Mouse (Mus musculus) liver, postnatal 0 days (tissue): Measurements from ENCODE around the gene Adam12. TPM values are rescaled to one million over a fixed set of nuclear protein-coding genes. Genes with fewer than 3 reads are reported as not detected.

Experiments used
- ATAC-seq: fragments of 200-750 bp; cut with Nextera tagmentation; 2 replicates; pipeline ENCODE4 v1.8.0; 2017; ENCODE audit warnings: mild to moderate bottlenecking, moderate library complexity
- DNase-seq: peaks from one replicate; pipeline ENCODE4 v3.0.0-alpha.2; 2016
- H3K27ac ChIP-seq: fragments of 300-500 bp; sonication (generic); 2 replicates; pipeline ENCODE4 v1.5.1; 2014; ENCODE audit warnings: antibody characterized with exemption, moderate library complexity, mild to moderate bottlenecking, low read depth
- H3K27me3 ChIP-seq: fragments of 300-500 bp; sonication (generic); 2 replicates; pipeline ENCODE4 v1.6.1; 2014; ENCODE audit warnings: low read length, control low read depth, mixed read lengths; ENCODE audit not compliant: insufficient read depth
- H3K36me3 ChIP-seq: fragments of 300-500 bp; sonication (generic); replicated peaks from 2 replicates; pipeline ENCODE4 v1.6.1; 2014; ENCODE audit warnings: mild to moderate bottlenecking, control low read depth, low read length, moderate library complexity, mixed read lengths; ENCODE audit not compliant: insufficient read depth
- H3K4me1 ChIP-seq: fragments of 300-500 bp; sonication (generic); 2 replicates; pipeline ENCODE4 v1.6.1; 2014; ENCODE audit warnings: antibody characterized with exemption, mild to moderate bottlenecking, control low read depth; ENCODE audit not compliant: insufficient read depth
- H3K4me2 ChIP-seq: fragments of 300-500 bp; sonication (generic); 2 replicates; pipeline ENCODE4 v1.6.1; 2014; ENCODE audit warnings: low read depth, mild to moderate bottlenecking, low read length, moderate library complexity, mixed read lengths
- H3K4me3 ChIP-seq: fragments of 300-500 bp; sonication (generic); 2 replicates; pipeline ENCODE4 v1.5.1; 2014; ENCODE audit warnings: low read depth, low read length
- H3K9ac ChIP-seq: fragments of 300-500 bp; sonication (generic); replicated peaks from 2 replicates; pipeline ENCODE4 v1.6.1; 2014; ENCODE audit warnings: mild to moderate bottlenecking, moderate library complexity
- H3K9me3 ChIP-seq: fragments of 300-500 bp; sonication (generic); 2 replicates; pipeline ENCODE4 v1.6.1; 2016; ENCODE audit warnings: mild to moderate bottlenecking, control low read depth, low read length, mixed read lengths
- CTCF ChIP-seq: sonication (generic); IDR thresholded peaks from 2 replicates; pipeline ENCODE4 v1.5.1; 2016; ENCODE audit warnings: antibody characterized with exemption, low read depth
- EP300 ChIP-seq: IDR thresholded peaks from 2 replicates; pipeline ENCODE4 v1.6.1; 2016; ENCODE audit warnings: antibody characterized with exemption, low read depth, mild to moderate bottlenecking
- WGBS: fragments of 180-500 bp; shearing (Covaris S2); extraction: QIAGEN DNeasy Blood & Tissue Kit; methylation state at CpG from one replicate; pipeline ENCODE4 v1.1.7; 2014; ENCODE audit not compliant: insufficient replicate concordance; 5-methylcytosine and 5-hydroxymethylcytosine counted together
- polyA plus RNA-seq: library from polyadenylated mRNA; unstranded; fragments of >200 nt; fragmentation: Nextera tagmentation; extraction: Ambion mirVana; gene quantifications from 2 replicates; pipeline ENCODE4 v1.2.1, GENCODE M21; 2015

The Adam12 gene
- polyA plus RNA-seq, 1 experiment from 2014 or later: 0.93 TPM

GRCm38 (mm10) chr7:134007942-134008361 is 224.0 kb downstream of the Adam12 start:
- no peak overlapping the region for H3K27ac ChIP-seq
- no peak for TF ChIP-seq CTCF
- TF ChIP-seq EP300: no peak
- H3K9me3 ChIP-seq: no peaks in the 10 kb centered on the region
- no peak overlapping the region for H3K9ac ChIP-seq
- no peaks in the 10 kb centered on the region for H3K27me3 ChIP-seq
- H3K36me3 ChIP-seq: no peaks in the 10 kb centered on the region
- DNase-seq (no peak), ATAC-seq (no peak)
- no peak overlapping the region for H3K4me2 ChIP-seq
- 72% methylated on average over 3 of the region's 3 CpGs for WGBS
- no peaks in the 10 kb centered on the region for H3K4me1 ChIP-seq
- H3K4me3 ChIP-seq: no peak overlapping the region

GRCm38 (mm10) chr7:134001581-134001980 is 230.4 kb downstream of the Adam12 start:
- H3K9me3 ChIP-seq: no peaks in the 10 kb centered on the region
- H3K27ac ChIP-seq: no peak overlapping the region
- no peaks in the 10 kb centered on the region for H3K36me3 ChIP-seq
- no peak overlapping the region for H3K4me2 ChIP-seq
- DNase-seq (no peak), ATAC-seq (no peak)
- no peak overlapping the region for H3K9ac ChIP-seq
- whole genome bisulfite sequencing: 77% methylated on average over 4 of the region's 4 CpGs
- no peak overlapping the region for H3K4me3 ChIP-seq
- TF ChIP-seq CTCF: no peak
- no peak for TF ChIP-seq EP300
- no peaks in the 10 kb centered on the region for H3K4me1 ChIP-seq
- H3K27me3 ChIP-seq: no peaks in the 10 kb centered on the region

GRCm38 (mm10) chr7:133990930-133991329 is 241.0 kb downstream of the Adam12 start:
- H3K36me3 ChIP-seq: no peaks in the 10 kb centered on the region
- no peak overlapping the region for H3K4me2 ChIP-seq
- H3K9ac ChIP-seq: no peak overlapping the region
- ATAC-seq (no peak), DNase-seq (no peak)
- no peaks in the 10 kb centered on the region for H3K27me3 ChIP-seq
- no peaks in the 10 kb centered on the region for H3K4me1 ChIP-seq
- no peak overlapping the region for H3K4me3 ChIP-seq
- TF ChIP-seq EP300: no peak
- no peak for TF ChIP-seq CTCF
- H3K27ac ChIP-seq: no peak overlapping the region
- no peaks in the 10 kb centered on the region for H3K9me3 ChIP-seq

- Histone ChIP-seq H3K9me3 (no peaks in the 10 kb centered on the region), H3K9ac (no peak overlapping the region), H3K4me3 (no peak overlapping the region), H3K27ac (no peak overlapping the region), H3K27me3 (no peaks in the 10 kb centered on the region), H3K4me2 (no peak overlapping the region), H3K36me3 (no peaks in the 10 kb centered on the region), H3K4me1 (no peaks in the 10 kb centered on the region)
- no peak for DNase-seq
- WGBS: 70% methylated on average over 5 of the region's 5 CpGs
- TF ChIP-seq EP300: no peak
- no peak for TF ChIP-seq CTCF
- no peak for ATAC-seq
Observed at GRCm38 (mm10) chr7:133988356-133988755, 243.6 kb downstream of the Adam12 start.

DNA sequence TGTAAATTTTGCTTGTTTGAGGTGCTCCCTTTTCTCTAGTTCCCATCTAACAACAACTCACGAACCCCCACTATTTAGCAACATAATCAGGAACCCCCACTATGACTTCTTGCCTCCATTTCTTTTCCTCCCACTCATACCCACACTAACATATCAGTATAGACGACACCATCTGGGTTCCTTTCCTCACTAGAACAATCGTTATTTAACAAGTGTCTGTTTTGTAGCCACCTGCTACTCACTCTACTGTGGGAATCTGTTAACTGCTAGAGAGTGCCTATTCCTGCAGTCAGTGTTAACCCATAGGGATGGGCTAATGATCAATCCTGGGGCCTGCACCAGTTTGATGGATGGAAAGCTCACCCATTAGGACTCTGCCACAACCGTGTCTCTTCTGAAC is 245.7 kb downstream of the Adam12 start:
- Histone ChIP-seq H3K27ac (no peak overlapping the region), H3K27me3 (no peaks in the 10 kb centered on the region), H3K4me2 (no peak overlapping the region), H3K9me3 (no peaks in the 10 kb centered on the region), H3K9ac (no peak overlapping the region), H3K4me3 (no peak overlapping the region), H3K4me1 (no peaks in the 10 kb centered on the region), H3K36me3 (no peaks in the 10 kb centered on the region)
- no peak for DNase-seq
- TF ChIP-seq CTCF (no peak), EP300 (no peak)
- WGBS: 71% methylated on average over 4 of the region's 4 CpGs
- ATAC-seq: no peak

GRCm38 (mm10) chr7:133985648-133986047 is 246.3 kb downstream of the Adam12 start:
- DNase-seq (no peak), ATAC-seq (no peak)
- TF ChIP-seq CTCF (no peak), EP300 (no peak)
- no peaks in the 10 kb centered on the region for H3K9me3 ChIP-seq
- H3K4me3 ChIP-seq: no peak overlapping the region
- H3K9ac ChIP-seq: no peak overlapping the region
- H3K27me3 ChIP-seq: no peaks in the 10 kb centered on the region
- no peak overlapping the region for H3K4me2 ChIP-seq
- H3K27ac ChIP-seq: no peak overlapping the region
- 50% methylated on average over 1 of the region's 1 CpGs for WGBS
- no peaks in the 10 kb centered on the region for H3K36me3 ChIP-seq
- H3K4me1 ChIP-seq: no peaks in the 10 kb centered on the region

DNA sequence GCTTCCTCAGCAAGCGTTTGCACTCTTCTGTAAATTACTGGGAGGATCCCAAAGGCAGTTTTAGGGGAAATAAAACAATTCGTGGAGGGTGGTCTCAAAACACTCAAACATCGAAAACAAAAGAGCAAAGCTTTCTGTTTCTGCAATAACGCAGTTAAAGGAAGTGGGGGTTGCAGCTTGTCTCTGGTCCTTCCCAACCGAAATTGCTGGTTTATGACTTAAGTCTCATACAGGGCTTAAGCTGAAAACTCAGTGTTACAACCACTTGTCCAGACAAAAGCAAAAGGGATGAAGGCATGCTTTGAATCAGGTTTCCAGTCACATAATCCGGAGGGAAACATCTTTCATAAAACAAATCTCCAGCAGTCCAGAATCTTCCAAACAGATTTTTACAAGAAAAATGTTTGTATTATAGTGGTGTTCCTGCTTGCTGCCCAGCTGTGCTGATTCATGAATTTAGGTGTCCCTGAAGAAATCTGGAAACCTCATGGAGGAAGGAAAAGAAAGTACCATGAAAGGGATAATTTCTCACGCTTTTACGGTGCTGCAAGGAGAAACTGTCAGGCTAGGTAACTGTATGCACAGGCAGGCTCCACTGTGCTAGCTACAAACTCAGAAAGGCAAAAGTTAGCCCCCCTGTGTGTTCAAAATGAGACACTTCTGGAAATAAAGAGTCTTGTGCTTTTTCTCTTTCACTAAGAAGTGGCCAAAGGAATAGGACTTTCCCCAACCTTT is 255.4 kb downstream of the Adam12 start:
- WGBS: 43% methylated on average over 8 of the region's 8 CpGs
- Histone ChIP-seq H3K4me3 (no peak overlapping the region), H3K4me2 (no peak overlapping the region; the same call in 1 of the 2 replicates), H3K27me3 (no peaks in the 10 kb centered on the region), H3K9ac (no peak overlapping the region), H3K36me3 (no peaks in the 10 kb centered on the region), H3K4me1 (no peaks in the 10 kb centered on the region; the same call in 1 of the 2 replicates), H3K9me3 (no peaks in the 10 kb centered on the region), H3K27ac (no peak overlapping the region)
- TF ChIP-seq CTCF: no peak
- TF ChIP-seq EP300: no peak
- ATAC-seq (no peak), DNase-seq (no peak)
